Mouse (Mus musculus): ENCODE results near the gene Trp53tg5. TPM values are rescaled to one million over a fixed set of nuclear protein-coding genes. Genes with fewer than 3 reads are reported as not detected.

The Trp53tg5 gene
- not detected for total RNA-seq (2021)
- long read RNA-seq, experiment 1: 0 reads
- long read RNA-seq, experiment 2: 0 reads

- no peak for DNase-seq
These were observed at the start of gene Trp53tg5 for GRCm38 (mm10) chr2:164473624-164474023. TSS of gene Trp53tg5 (minus strand) at chr2:164473724.

DNA sequence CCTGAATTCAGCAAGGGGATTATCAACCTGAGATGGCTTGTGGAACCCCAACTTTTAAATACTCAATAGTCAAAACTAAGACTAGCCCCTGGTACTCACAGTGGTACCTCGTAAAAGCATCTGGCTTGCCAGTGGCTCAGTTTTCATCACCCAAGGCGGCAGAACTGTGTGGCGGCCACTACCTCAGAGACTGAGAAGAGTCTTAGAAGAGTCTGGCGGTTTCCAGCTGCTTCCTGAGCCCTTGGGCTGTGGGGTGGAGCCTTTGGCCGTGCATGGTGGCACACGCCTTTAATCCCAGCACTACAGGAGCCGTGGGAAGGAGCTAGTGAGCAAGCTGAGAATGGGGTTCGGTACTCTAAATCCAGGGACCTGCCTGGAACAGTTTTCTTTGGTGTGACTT is 48.8 kb upstream of the Trp53tg5 start:
- no peak for DNase-seq
- intact Hi-C loops (cut with DNase I): loop anchor here (5.0 kb wide), 1 partner anchor 120 kb away; the partner anchor contains the start of gene Rbpjl

More at GRCm38 (mm10) chr2:164473624-164474023, at the start of gene Trp53tg5:
- intact Hi-C loops (cut with DNase I): loop anchor here (2.0 kb wide), 1 partner anchor 45 kb away; no protein-coding TSS in a partner anchor

DNA sequence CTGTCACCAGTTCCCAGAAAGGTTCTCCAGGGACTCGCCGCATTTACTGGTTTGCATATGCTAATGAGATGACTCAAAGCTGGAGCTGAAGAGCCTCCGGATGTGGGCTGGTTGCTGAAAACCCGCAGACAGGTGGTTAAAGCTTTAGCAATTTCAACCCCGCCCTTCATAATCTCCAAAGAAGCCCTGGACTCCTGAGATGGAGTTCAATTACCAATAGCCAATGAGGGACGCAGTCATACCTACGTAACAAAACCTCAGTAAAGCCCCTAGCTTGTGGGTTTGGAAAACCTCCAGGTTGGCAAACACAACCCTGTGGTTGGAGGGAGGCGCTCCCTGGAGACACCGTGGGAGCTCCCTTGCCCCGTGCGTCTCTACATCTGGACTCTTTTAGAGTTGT is 48.3 kb upstream of the Trp53tg5 start:
- intact Hi-C loops (cut with DNase I): loop anchor here (1.0 to 5.0 kb wide), 2 partner anchors 105 to 120 kb away; partner anchors contain the start of gene Rbpjl
- no peak for DNase-seq

DNA sequence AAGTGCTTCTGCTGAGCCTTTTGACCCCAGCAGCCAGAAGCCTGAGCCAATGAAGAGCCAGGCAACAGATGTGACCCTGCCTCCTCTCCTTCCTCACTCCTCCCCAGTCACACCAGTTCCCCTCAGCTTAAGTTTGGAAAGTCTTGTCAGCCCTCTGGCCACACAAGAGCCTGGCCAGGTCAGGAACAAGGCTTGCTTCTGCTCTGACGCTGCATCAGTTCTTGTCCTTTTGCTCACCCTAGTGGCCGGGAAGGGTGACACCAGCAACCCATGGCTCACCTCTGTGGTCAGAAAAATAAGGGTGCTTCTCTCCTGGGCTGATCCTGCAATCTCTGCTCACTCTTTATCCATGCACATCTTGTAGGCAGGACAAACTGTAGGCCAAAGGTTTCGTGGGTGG is 47.3 kb upstream of the Trp53tg5 start:
- intact Hi-C loops (cut with DNase I): loop anchor here (1.0 to 5.0 kb wide), 2 partner anchors 103 to 118 kb away; partner anchors contain the start of gene Rbpjl
- peak in 1 of 2 experiments; percentile 27 for DNase-seq

- no peak for DNase-seq
- intact Hi-C loops (cut with DNase I): loop anchor here (2.0 kb wide), 1 partner anchor 46 kb away; the partner anchor contains the start of gene Trp53tg5
These were observed 45.6 kb upstream of the Trp53tg5 start for GRCm38 (mm10) chr2:164519171-164519526.

- intact Hi-C loops (cut with DNase I): loop anchor here (2.0 kb wide), 1 partner anchor 46 kb away; the partner anchor contains the start of gene Trp53tg5
- no peak for DNase-seq
These were observed 45.0 kb upstream of the Trp53tg5 start for GRCm38 (mm10) chr2:164518266-164519170.

GRCm38 (mm10) chr2:164517485-164518221 is 44.1 kb upstream of the Trp53tg5 start:
- intact Hi-C loops (cut with DNase I): loop anchor here (2.0 kb wide), 1 partner anchor 45 kb away; the partner anchor contains the start of gene Trp53tg5

DNA sequence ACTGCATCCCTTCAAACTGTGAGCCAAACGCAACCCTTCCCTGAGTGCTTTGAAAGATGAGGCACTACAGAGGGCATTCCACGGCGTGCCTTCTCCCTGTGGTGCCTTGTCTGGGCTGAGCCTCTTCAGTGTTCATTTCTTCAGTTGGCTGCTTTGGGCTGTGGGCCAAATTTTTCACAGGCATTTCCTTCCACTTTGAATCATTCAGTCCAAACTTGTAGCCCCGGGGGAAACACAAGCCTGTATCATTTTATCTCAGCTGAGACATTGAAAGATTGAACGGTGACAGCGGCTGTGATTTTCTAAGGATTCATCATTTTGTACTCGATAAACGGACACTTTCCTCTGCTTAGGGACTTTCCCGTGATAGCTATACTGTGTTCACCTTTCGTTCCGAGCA is 43.1 kb upstream of the Trp53tg5 start:
- intact Hi-C loops (cut with DNase I): no loop called here
- DNase-seq: no peak

More at GRCm38 (mm10) chr2:164517485-164518221, 44.1 kb upstream of the Trp53tg5 start:
- DNase-seq: peak; percentile 13 to 59

- DNase-seq: no peak
- intact Hi-C loops (cut with DNase I): no loop called here
These were observed 42.4 kb upstream of the Trp53tg5 start for GRCm38 (mm10) chr2:164515897-164516296.

DNA sequence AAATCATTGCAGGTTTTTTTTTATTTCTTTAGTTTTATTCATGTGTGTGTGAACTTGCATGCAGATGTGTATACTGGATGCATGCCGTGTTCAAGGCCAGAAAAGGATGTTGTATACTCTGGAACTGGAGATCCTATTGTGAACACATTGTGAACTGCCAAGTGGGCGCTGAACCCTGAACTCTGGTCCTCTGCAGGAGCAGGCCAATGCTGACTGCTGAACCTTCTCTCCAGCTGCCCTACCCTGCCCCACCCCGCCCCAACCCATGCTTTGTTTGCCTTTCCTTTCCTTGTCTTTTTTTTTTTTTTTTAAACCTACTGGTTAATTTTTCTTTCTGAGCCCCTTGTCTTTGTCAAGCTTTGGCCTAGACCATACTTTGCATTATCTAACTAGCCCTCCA is 41.4 kb upstream of the Trp53tg5 start:
- intact Hi-C loops (cut with DNase I): no loop called here
- DNase-seq: no peak

- intact Hi-C loops (cut with DNase I): no loop called here
- peak in 1 of 2 experiments; percentile 21 for DNase-seq
These were observed 39.9 kb upstream of the Trp53tg5 start for GRCm38 (mm10) chr2:164513389-164513788.

DNA sequence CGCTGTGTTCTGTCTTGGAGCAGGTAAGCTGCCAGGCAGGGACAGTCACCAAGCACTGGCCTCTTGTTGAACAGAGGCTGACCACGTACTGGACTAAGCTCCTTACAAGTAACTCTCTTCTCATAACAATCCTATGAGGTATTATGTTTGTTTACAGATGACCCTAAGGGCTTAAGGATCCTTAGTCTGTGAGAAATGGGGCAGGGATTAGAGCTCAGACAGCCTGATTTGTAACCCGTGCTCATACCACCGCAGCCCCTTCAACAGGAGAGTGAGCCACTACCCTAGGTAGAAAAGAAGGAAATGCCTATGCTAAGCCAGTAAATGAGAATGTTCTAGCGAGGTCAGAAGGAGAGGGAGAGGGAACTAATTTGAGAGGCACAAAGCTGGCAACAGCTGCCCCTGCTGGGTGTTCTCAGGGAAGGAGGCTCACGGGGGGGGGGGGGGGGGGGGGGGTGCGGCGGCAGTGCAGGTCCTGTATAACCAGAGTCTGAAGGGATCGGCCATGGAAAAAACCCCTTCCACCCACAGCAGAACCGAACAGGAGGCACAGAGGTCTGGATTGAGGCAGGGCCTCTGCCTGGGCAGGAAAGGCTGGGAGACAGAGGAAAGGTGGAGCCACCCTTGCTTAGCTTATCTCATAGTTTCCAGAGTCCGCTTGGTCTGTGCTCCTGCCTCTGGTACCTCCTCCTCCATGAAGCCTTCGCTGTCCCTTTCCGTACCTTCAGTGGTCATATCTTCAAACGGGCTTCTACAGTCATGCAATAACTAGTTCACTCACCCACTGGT is 38.8 kb upstream of the Trp53tg5 start:
- intact Hi-C loops (cut with DNase I): no loop called here
- DNase-seq: no peak

DNA sequence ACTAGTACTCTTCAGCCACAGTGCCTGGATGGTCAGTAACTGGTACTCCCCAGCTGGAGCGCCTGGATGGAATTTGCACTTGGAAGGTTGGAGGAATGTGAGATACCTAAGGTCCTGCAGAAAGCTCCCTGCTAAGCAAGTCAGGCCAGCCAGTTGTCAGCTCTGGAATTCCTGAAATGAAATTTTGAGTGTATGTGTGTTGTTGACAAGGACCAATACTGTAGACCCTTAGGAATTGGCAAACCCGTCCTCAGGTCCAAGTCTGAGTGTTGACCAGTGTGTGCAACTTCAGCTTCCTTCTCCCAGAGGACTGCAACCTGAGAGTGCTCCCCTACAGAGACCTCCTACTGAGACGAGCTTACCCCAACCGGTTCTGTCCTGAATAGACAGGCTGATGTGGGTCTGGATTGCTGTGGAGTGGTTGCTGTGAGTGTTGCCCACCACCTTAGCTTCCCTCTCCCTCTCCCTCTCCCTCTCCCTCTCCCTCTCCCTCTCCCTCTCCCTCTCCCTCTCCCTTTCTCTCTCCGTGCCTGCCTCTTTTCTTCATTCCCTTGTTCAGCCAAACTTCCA is 37.2 kb upstream of the Trp53tg5 start:
- intact Hi-C loops (cut with DNase I): no loop called here
- no peak for DNase-seq

DNA sequence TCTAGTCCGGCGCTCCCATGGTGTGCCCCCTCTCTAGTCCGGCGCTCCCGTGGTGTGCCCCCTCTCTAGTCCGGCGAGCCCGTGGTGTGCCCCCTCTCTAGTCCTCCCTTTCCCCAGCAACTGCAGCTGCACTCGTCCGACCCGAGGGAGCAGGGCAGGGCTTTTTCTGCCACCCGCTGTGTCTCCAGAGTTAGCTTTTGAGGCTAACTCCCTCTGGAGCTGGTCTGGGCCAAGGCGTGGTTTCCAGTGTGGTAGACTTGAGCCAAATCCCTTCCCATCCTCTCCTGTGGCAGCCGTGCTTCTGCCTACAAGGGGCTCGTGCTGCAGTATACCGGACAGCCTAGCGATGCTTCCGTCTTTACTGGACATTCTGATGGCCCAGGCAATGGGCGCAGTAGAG is 34.3 kb upstream of the Trp53tg5 start:
- intact Hi-C loops (cut with DNase I): no loop called here
- no peak for DNase-seq

GRCm38 (mm10) chr2:164505619-164506347 is 32.3 kb upstream of the Trp53tg5 start:
- intact Hi-C loops (cut with DNase I): no loop called here
- DNase-seq: no peak

- intact Hi-C loops (cut with DNase I): no loop called here
- DNase-seq: no peak
These were observed 31.4 kb upstream of the Trp53tg5 start for GRCm38 (mm10) chr2:164504919-164505318.

DNA sequence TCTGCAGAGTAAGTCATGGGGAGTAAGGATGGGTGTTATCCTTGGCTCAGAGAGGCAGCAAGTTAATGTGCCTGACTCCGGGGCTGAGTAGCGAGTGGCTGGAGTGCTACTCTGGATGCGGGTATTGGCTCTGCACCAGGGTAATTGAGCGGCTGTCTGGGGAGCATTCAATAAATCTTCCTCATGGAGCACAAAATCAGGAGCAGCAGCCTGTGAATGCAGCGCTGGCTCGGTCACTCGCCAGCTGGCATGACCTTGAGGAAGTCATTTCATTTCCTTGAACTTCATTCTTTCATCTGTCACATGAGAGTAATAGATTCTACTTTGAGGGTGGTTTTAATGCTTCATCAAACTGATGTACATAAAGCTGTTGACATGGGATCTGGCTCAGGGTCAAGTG is 27.0 kb upstream of the Trp53tg5 start:
- DNase-seq: no peak
- intact Hi-C loops (cut with DNase I): no loop called here

DNA sequence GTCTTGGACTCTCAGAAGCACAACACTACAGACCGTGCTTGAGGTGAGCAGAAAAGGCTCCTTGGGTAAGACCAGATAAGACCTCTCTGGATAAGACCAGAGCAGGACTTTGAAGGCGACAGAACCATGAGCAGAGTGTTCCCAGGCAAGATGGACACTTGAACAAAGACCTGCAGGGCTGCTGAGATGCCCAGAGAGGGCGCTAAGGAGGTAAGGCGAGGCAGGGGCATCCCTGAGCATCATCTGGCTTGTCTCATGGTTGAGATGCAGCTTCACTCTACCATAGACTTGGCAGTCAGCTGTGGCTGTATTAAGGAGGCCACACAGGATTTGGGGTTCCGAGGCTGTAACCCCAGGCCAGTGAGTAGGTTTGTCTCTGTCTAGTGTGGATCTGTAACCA is 25.8 kb upstream of the Trp53tg5 start:
- no peak for DNase-seq
- intact Hi-C loops (cut with DNase I): no loop called here

GRCm38 (mm10) chr2:164497691-164498268 is 24.3 kb upstream of the Trp53tg5 start:
- DNase-seq: no peak
- intact Hi-C loops (cut with DNase I): no loop called here
